Mouse (Mus musculus) limb, embryonic 10.5 days (tissue): ENCODE data around the gene Nhsl1. TPM values are rescaled to one million over a fixed set of nuclear protein-coding genes. Genes with fewer than 3 reads are reported as not detected.
A peak's percentile ranks its signal among the peaks of the same experiment; 100 is the strongest.
"Not testable (repeated sequence)": the region's sequence is repeated elsewhere in the genome, so short reads cannot be mapped to it uniquely, and the experiment has no call there.

ENCODE experiments used
- DNase-seq: peaks from one replicate; pipeline ENCODE4 v3.0.0-alpha.2; 2017; ENCODE audit warnings: low spot score
- H3K27ac ChIP-seq: fragments of 300-500 bp; sonication (generic); 2 replicates; pipeline ENCODE4 v1.5.1; 2016; ENCODE audit warnings: mild to moderate bottlenecking
- H3K27me3 ChIP-seq: fragments of 300-500 bp; sonication (generic); 2 replicates; pipeline ENCODE4 v1.6.1; 2016; ENCODE audit warnings: low read depth, mild to moderate bottlenecking; ENCODE audit not compliant: poor library complexity, severe bottlenecking
- H3K36me3 ChIP-seq: fragments of 300-500 bp; sonication (generic); 2 replicates; pipeline ENCODE4 v1.6.1; 2016; ENCODE audit warnings: mild to moderate bottlenecking, moderate library complexity
- H3K4me1 ChIP-seq: fragments of 300-500 bp; sonication (generic); 2 replicates; pipeline ENCODE4 v1.6.1; 2016
- H3K4me3 ChIP-seq: fragments of 300-500 bp; sonication (generic); 2 replicates; pipeline ENCODE4 v1.5.1; 2016; ENCODE audit warnings: mild to moderate bottlenecking, moderate library complexity
- H3K9me3 ChIP-seq: fragments of 300-500 bp; sonication (generic); replicated peaks from 2 replicates; pipeline ENCODE4 v1.6.1; 2016; ENCODE audit warnings: mild to moderate bottlenecking
- WGBS: fragments of 180-500 bp; shearing (Covaris S2); methylation state at CpG from one replicate; pipeline ENCODE4 v1.1.7; 2016; 5-methylcytosine and 5-hydroxymethylcytosine counted together
- polyA plus RNA-seq: library from polyadenylated mRNA; unstranded; fragments of >200 nt; fragmentation: Nextera tagmentation; extraction: Ambion mirVana; gene quantifications from 2 replicates; pipeline ENCODE4 v1.2.1, GENCODE M21; 2016

Gene Nhsl1
- polyA plus RNA-seq, 1 experiment from 2014 or later: 8.6 TPM

DNA sequence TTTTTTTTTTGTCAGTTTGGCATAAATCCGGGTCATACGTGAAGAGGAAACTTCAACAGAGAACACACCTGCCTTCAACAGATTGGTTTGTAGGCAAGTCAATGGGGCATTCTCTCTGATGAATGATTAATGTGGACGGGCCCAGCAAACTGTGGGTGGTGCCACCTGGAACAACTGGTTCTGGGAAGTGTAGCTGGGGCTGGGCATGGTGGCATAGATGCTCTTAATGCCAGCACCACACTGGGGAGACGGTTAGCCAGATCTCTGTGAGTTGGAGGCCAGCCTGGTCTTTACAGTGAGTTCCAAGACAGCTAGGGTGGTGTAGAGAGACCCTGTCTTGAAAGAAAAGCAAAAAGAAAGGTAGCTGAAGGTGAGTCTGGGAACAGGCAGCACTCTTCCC is 228.6 kb downstream of the Nhsl1 start:
- Histone ChIP-seq H3K4me1 (peaks cover 19% of the 10 kb centered on the region), H3K36me3 (no peaks in the 10 kb centered on the region), H3K27me3 (peaks cover 11% of the 10 kb centered on the region; the same call in 1 of the 2 replicates), H3K9me3 (no peaks in the 10 kb centered on the region), H3K27ac (no peak overlapping the region), H3K4me3 (no peak overlapping the region)
- DNase-seq: no peak
- WGBS: 87% methylated on average over 4 of the region's 4 CpGs

- H3K9me3 ChIP-seq: no peaks in the 10 kb centered on the region
- DNase-seq: peak; percentile 60
- H3K27ac ChIP-seq: no peak overlapping the region
- peaks cover 11% of the 10 kb centered on the region; the same call in 1 of the 2 replicates for H3K27me3 ChIP-seq
- no peaks in the 10 kb centered on the region for H3K36me3 ChIP-seq
- H3K4me3 ChIP-seq: peak overlapping the region; percentile 54
- 4% methylated on average over 35 of the region's 35 CpGs for WGBS
- peaks cover 19% of the 10 kb centered on the region for H3K4me1 ChIP-seq
These were observed 230.8 kb downstream of the Nhsl1 start for GRCm38 (mm10) chr10:18549321-18550216.

GRCm38 (mm10) chr10:18559076-18559475 is 240.3 kb downstream of the Nhsl1 start:
- not testable (repeated sequence) for DNase-seq, H3K36me3 ChIP-seq, H3K4me3 ChIP-seq, H3K27me3 ChIP-seq, H3K9me3 ChIP-seq, H3K27ac ChIP-seq, H3K4me1 ChIP-seq
- WGBS: 87% methylated on average over 9 of the region's 9 CpGs

DNA sequence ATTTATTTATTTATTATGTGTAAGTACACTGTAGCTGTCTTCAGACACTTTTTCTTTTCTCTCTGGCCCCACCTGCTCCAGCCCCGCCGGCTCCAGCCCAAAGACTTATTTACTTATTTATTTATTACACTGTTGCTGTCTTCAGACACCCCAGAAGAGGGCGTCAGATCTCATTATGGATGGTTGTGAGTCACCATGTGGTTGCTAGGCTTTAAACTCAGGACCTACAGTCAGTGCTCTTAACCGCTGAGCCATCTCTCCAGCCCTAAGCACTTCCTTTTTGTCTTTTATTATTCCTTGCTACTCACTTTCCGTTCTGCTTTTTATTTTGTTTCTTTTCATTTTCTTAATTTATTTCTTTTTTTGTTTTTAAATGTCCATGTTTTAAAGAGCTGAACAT is 242.7 kb downstream of the Nhsl1 start:
- no peaks in the 10 kb centered on the region for H3K9me3 ChIP-seq
- WGBS: 48% methylated on average over 5 of the region's 5 CpGs

GRCm38 (mm10) chr10:18562940-18563339 is 244.2 kb downstream of the Nhsl1 start:
- WGBS: 7% methylated on average over 4 of the region's 4 CpGs
- Histone ChIP-seq H3K4me1 (no peaks in the 10 kb centered on the region), H3K9me3 (no peaks in the 10 kb centered on the region), H3K36me3 (no peaks in the 10 kb centered on the region), H3K27ac (no peak overlapping the region), H3K27me3 (no peaks in the 10 kb centered on the region), H3K4me3 (no peak overlapping the region)
- DNase-seq: peak; percentile 43

More for the DNA sequence above, 242.7 kb downstream of the Nhsl1 start:
- DNase-seq: no peak
- no peaks in the 10 kb centered on the region for H3K36me3 ChIP-seq
- H3K27ac ChIP-seq: no peak overlapping the region
- H3K4me1 ChIP-seq: no peaks in the 10 kb centered on the region
- no peak overlapping the region for H3K4me3 ChIP-seq
- H3K27me3 ChIP-seq: no peaks in the 10 kb centered on the region

DNA sequence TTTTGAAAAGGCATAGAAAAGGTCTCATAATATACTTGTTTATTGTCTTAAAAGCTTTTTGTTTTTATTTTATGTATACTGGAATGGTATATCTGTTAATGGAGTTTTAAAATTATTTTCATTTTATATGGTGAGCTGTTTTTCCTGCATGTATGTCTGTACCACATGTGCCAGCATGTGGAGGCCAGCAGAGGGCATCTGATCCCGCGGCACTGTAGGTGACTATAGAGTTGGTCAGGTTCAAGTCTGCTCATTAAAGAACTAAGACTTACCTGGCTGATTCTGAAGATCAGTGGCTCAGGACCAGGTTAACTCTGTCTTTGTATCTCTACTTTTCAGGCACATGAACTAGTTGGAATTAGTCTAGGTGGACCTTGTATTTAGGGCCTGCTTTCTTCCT is 253.8 kb downstream of the Nhsl1 start:
- 58% methylated on average over 2 of the region's 2 CpGs for WGBS
- no peaks in the 10 kb centered on the region for H3K9me3 ChIP-seq

More for the DNA sequence above, 253.8 kb downstream of the Nhsl1 start:
- Histone ChIP-seq H3K27me3 (no peaks in the 10 kb centered on the region), H3K4me3 (no peak overlapping the region), H3K4me1 (no peaks in the 10 kb centered on the region), H3K27ac (no peak overlapping the region), H3K36me3 (no peaks in the 10 kb centered on the region)
- DNase-seq: no peak

Other genes starting within 250 kb of the Nhsl1 start
- gene Ect2l, start 108.1 kb upstream of the Nhsl1 start, polyA plus RNA-seq: 0.54 and 0.87 TPM in 2 replicates
- 6.1 and 6.5 TPM in 2 replicates for gene Ccdc28a, start 84.0 kb upstream of the Nhsl1 start, polyA plus RNA-seq
- gene Hebp2, start 227.1 kb downstream of the Nhsl1 start, polyA plus RNA-seq: 19.8 TPM in 2 replicates